Comparison of ENCODE assay signal across 11 mouse cellular contexts in genomic region chr7:34718651-34719050, GRCm38 (mm10).
A peak's percentile ranks its signal among the peaks of the same experiment; 100 is the strongest.
DNase-seq lines count a peak whose midpoint lies in the region; ATAC-seq and TF ChIP-seq lines count a peak whose summit lies in the region.
"Had no signal": no experiment of that assay in that cellular context is flagged by ENCODE, and none has a peak within 500 bp of the region (broad histone marks: within the 10 kb centered on the region; RNA-seq: fewer than 3 reads in every experiment).

No protein-coding gene starts in this region.

- no peak for TF ChIP-seq POLR2A in lung, adult 2 months (IDR thresholded peaks at IDR 0.05; ENCODE audit: borderline replicate concordance, extremely low read depth, low read depth, low read length)

- WGBS in lung, adult 2 months: 63% methylated on average over 9 of the region's 9 CpGs
- WGBS in heart, embryonic 15.5 days: 41% methylated on average over 9 of the region's 9 CpGs
- WGBS in midbrain, embryonic 16.5 days: 51% methylated on average over 9 of the region's 9 CpGs

- H3K4me1 ChIP-seq in lung, adult 2 months (ENCODE audit: control insufficient read depth, insufficient read depth, low read length): peaks cover 3% of the 10 kb centered on the region
- peaks cover 26% of the 10 kb centered on the region for H3K4me1 ChIP-seq in heart, embryonic 15.5 days (replicated peaks)
- peaks cover 41% of the 10 kb centered on the region for H3K4me1 ChIP-seq in midbrain, embryonic 16.5 days (ENCODE audit: control insufficient read depth, insufficient read depth, low read length)

- H3K9ac ChIP-seq in heart, embryonic 15.5 days: no peak overlapping the region
- no peak overlapping the region for H3K9ac ChIP-seq in midbrain, embryonic 16.5 days (ENCODE audit: low read depth, low read length)
- H3K9ac ChIP-seq: heart, embryonic 13.5 days had no signal

- DNase-seq in adrenal gland, adult 2 months: peak; percentile 20
- DNase-seq in adrenal gland, postnatal 4 days (ENCODE audit: low spot score in 2 of 2): no peak
- DNase-seq in lung, adult 18-20 months: peak; percentile 13 to 17
- DNase-seq in lung, adult 2 months: no peak
- DNase-seq in cerebellum, postnatal 25 days: no peak
- DNase-seq in urinary bladder, postnatal 25 days (ENCODE audit: low spot score): no peak
- DNase-seq: left cerebral cortex, postnatal 4 days had no signal

- H3K4me3 ChIP-seq in lung, adult 2 months (replicated peaks; ENCODE audit: extremely low read depth, low read depth, low read length): no peak overlapping the region
- H3K4me3 ChIP-seq in heart, embryonic 15.5 days: no peak overlapping the region
- H3K4me3 ChIP-seq in midbrain, embryonic 16.5 days (ENCODE audit: low read depth, low read length): no peak overlapping the region
- H3K4me3 ChIP-seq: heart, embryonic 13.5 days had no signal

- H3K9me3 ChIP-seq in heart, embryonic 15.5 days (replicated peaks): no peaks in the 10 kb centered on the region
- no peaks in the 10 kb centered on the region for H3K9me3 ChIP-seq in midbrain, embryonic 16.5 days (replicated peaks; ENCODE audit: control insufficient read depth, low read length, poor library complexity, severe bottlenecking)
- H3K9me3 ChIP-seq: heart, embryonic 13.5 days had no signal

- 0 out of 2 replicates have a peak, but pooled peaks have one; percentile 31 for ATAC-seq in heart, embryonic 15.5 days (replicated peaks; ENCODE audit: insufficient number of reproducible peaks, insufficient read depth, low FRiP score, low read depth)
- ATAC-seq in midbrain, embryonic 16.5 days: no peak
- ATAC-seq: Patski had no signal

- no peak overlapping the region for H3K27ac ChIP-seq in heart, embryonic 15.5 days
- H3K27ac ChIP-seq in midbrain, embryonic 16.5 days (ENCODE audit: low read length): 0 out of 2 replicates have a peak overlapping the region, but pooled peaks have one; percentile 11
- H3K27ac ChIP-seq: heart, embryonic 13.5 days had no signal

- no peak overlapping the region for H3K4me2 ChIP-seq in heart, embryonic 15.5 days
- no peak overlapping the region for H3K4me2 ChIP-seq in midbrain, embryonic 16.5 days (ENCODE audit: low read length)
- H3K4me2 ChIP-seq: heart, embryonic 13.5 days had no signal

- H3K27me3 ChIP-seq in heart, embryonic 15.5 days: peaks cover 17% of the 10 kb centered on the region
- H3K27me3 ChIP-seq in midbrain, embryonic 16.5 days (ENCODE audit: control insufficient read depth, insufficient read depth, low read depth, low read length): no peaks in the 10 kb centered on the region
- H3K27me3 ChIP-seq: Patski had no signal

- H3K36me3 ChIP-seq in heart, embryonic 15.5 days: no peaks in the 10 kb centered on the region
- H3K36me3 ChIP-seq in midbrain, embryonic 16.5 days (ENCODE audit: control insufficient read depth, insufficient read depth, low read length): no peaks in the 10 kb centered on the region
- H3K36me3 ChIP-seq: heart, embryonic 13.5 days had no signal

- TF ChIP-seq CTCF in lung, adult 2 months (IDR thresholded peaks at IDR 0.05; ENCODE audit: insufficient read depth, low read length): no peak

Comparison
In these comparisons a context has a peak if more than half of its experiments do, and no peak if none do; other contexts are left out.
1. DNase-seq: peak in adrenal gland, adult 2 months (single experiment) and lung, adult 18-20 months (2 of 2); none in adrenal gland, postnatal 4 days (0 of 2), lung, adult 2 months (single experiment), cerebellum, postnatal 25 days (0 of 2) and urinary bladder, postnatal 25 days (single experiment).